14 mouse cellular contexts compared by ENCODE assay signal in genomic region chr2:144202151-144202550, GRCm38 (mm10).
A peak's percentile ranks its signal among the peaks of the same experiment; 100 is the strongest.
DNase-seq lines count a peak whose midpoint lies in the region; ATAC-seq and TF ChIP-seq lines count a peak whose summit lies in the region.
"Had no signal": no experiment of that assay in that cellular context is flagged by ENCODE, and none has a peak within 500 bp of the region (broad histone marks: within the 10 kb centered on the region; RNA-seq: fewer than 3 reads in every experiment).

No protein-coding gene starts in this region.

- no peaks in the 10 kb centered on the region; the same call in 1 of the 2 replicates for H3K4me1 ChIP-seq in hindbrain, embryonic 16.5 days (ENCODE audit: control insufficient read depth, insufficient read depth, low read depth, low read length)
- H3K4me1 ChIP-seq in hindbrain, embryonic 14.5 days (replicated peaks; ENCODE audit: control insufficient read depth, insufficient read depth, low read length): no peaks in the 10 kb centered on the region
- no peaks in the 10 kb centered on the region for H3K4me1 ChIP-seq in cortical plate, adult 2 months (ENCODE audit: control insufficient read depth, insufficient read depth, low read length)

- H3K4me2 ChIP-seq in hindbrain, embryonic 16.5 days (ENCODE audit: low read length): no peak overlapping the region
- H3K4me2 ChIP-seq in hindbrain, embryonic 14.5 days (replicated peaks): no peak overlapping the region

- no peak overlapping the region for H3K9ac ChIP-seq in hindbrain, embryonic 16.5 days (ENCODE audit: low read depth, low read length)
- no peak overlapping the region for H3K9ac ChIP-seq in hindbrain, embryonic 14.5 days
- H3K9ac ChIP-seq: liver, embryonic 14.5 days had no signal

- no peak for TF ChIP-seq POLR2A in cortical plate, adult 2 months (IDR thresholded peaks at IDR 0.05; ENCODE audit: extremely low read depth, insufficient read depth, low read length)

- H3K27ac ChIP-seq in hindbrain, embryonic 16.5 days (ENCODE audit: low read depth, low read length): no peak overlapping the region
- no peak overlapping the region for H3K27ac ChIP-seq in hindbrain, embryonic 14.5 days
- peak overlapping the region; percentile 28; the same call in 1 of the 2 replicates for H3K27ac ChIP-seq in cortical plate, adult 2 months (ENCODE audit: insufficient read depth, low read length)
- H3K27ac ChIP-seq: forebrain, embryonic 10.5 days; kidney, postnatal 0 days; left cerebral cortex, adult 2 months; liver, embryonic 14.5 days; macrophage had no signal

- DNase-seq in hindbrain, embryonic 14.5 days (ENCODE audit: low spot score): no peak
- peak; percentile 53 for DNase-seq in ovary, adult 18-20 months (ENCODE audit: low spot score)
- DNase-seq in ovary, postnatal 10 days (ENCODE audit: low spot score): no peak
- DNase-seq in thymus, postnatal 14 days: no peak
- DNase-seq: cerebellum, adult 11 months; retina, postnatal 1 day had no signal

- no peaks in the 10 kb centered on the region for H3K36me3 ChIP-seq in hindbrain, embryonic 16.5 days (ENCODE audit: control insufficient read depth, insufficient read depth, low read length)
- no peaks in the 10 kb centered on the region for H3K36me3 ChIP-seq in hindbrain, embryonic 14.5 days (replicated peaks; ENCODE audit: control insufficient read depth, insufficient read depth)
- H3K36me3 ChIP-seq: forebrain, embryonic 10.5 days had no signal

- no peaks in the 10 kb centered on the region for H3K27me3 ChIP-seq in hindbrain, embryonic 16.5 days (replicated peaks; ENCODE audit: control insufficient read depth, insufficient read depth, low read length)
- no peaks in the 10 kb centered on the region for H3K27me3 ChIP-seq in hindbrain, embryonic 14.5 days (ENCODE audit: control insufficient read depth, insufficient read depth, low read length)

- no peak overlapping the region for H3K4me3 ChIP-seq in hindbrain, embryonic 16.5 days (ENCODE audit: low read length)
- no peak overlapping the region for H3K4me3 ChIP-seq in hindbrain, embryonic 14.5 days (replicated peaks; ENCODE audit: low read length)
- no peak overlapping the region for H3K4me3 ChIP-seq in cortical plate, adult 2 months (ENCODE audit: insufficient read depth, low read length)
- H3K4me3 ChIP-seq: forebrain, embryonic 10.5 days; left cerebral cortex, adult 2 months had no signal

- H3K9me3 ChIP-seq in hindbrain, embryonic 16.5 days (ENCODE audit: control insufficient read depth, low read length): no peaks in the 10 kb centered on the region
- H3K9me3 ChIP-seq in hindbrain, embryonic 14.5 days (ENCODE audit: control insufficient read depth, low read length): no peaks in the 10 kb centered on the region

- 0 out of 2 replicates have a peak, but pooled peaks have one; percentile 20 for ATAC-seq in hindbrain, embryonic 16.5 days
- no peak for ATAC-seq in hindbrain, embryonic 14.5 days (ENCODE audit: low FRiP score)
- no peak for ATAC-seq in megakaryocyte, adult 5-6 weeks (ENCODE audit: poor library complexity, severe bottlenecking)

- TF ChIP-seq CTCF in cortical plate, adult 2 months (IDR thresholded peaks at IDR 0.05; ENCODE audit: extremely low read depth, insufficient read depth, low read length): no peak

- 59% methylated on average over 4 of the region's 4 CpGs for WGBS in hindbrain, embryonic 16.5 days
- 70% methylated on average over 4 of the region's 4 CpGs for WGBS in hindbrain, embryonic 14.5 days
